Mouse (Mus musculus) frontal cortex, adult 2 months (tissue): ENCODE data around the gene Fam69a. TPM values are rescaled to one million over a fixed set of nuclear protein-coding genes. Genes with fewer than 3 reads are reported as not detected.
"Not testable (repeated sequence)": the region's sequence is repeated elsewhere in the genome, so short reads cannot be mapped to it uniquely, and the experiment has no call there.

ENCODE experiments used
- DNase-seq, 2 experiments: peaks; one replicate each; pipeline ENCODE4 v3.0.0; 2022; ENCODE audit warnings: low spot score in 1 of 2; ENCODE audit errors: extremely low spot score in 1 of 2
- polyA plus RNA-seq: library from polyadenylated mRNA; depleted of rRNA; stranded (reverse); fragments of >200 nt; gene quantifications from 2 replicates; pipeline ENCODE4 v1.2.3, GENCODE M21; 2012

Gene Fam69a
- polyA plus RNA-seq, 1 experiment = 17.9 TPM

- DNase-seq = no peak
These were observed 37.3 kb downstream of the Fam69a start for GRCm38 (mm10) chr5:107949607-107950006.

GRCm38 (mm10) chr5:107948899-107949298 is 38.0 kb downstream of the Fam69a start:
- DNase-seq = no peak

- no peak for DNase-seq
These were observed 39.3 kb downstream of the Fam69a start for GRCm38 (mm10) chr5:107947548-107947947.

GRCm38 (mm10) chr5:107946475-107946874 is 40.4 kb downstream of the Fam69a start:
- no peak for DNase-seq

GRCm38 (mm10) chr5:107943526-107943925 is 43.4 kb downstream of the Fam69a start:
- DNase-seq = no peak

GRCm38 (mm10) chr5:107942941-107943340 is 43.9 kb downstream of the Fam69a start:
- no peak for DNase-seq

GRCm38 (mm10) chr5:107941222-107941621 is 45.7 kb downstream of the Fam69a start:
- DNase-seq = no peak

GRCm38 (mm10) chr5:107939701-107940100 is 47.2 kb downstream of the Fam69a start:
- no peak for DNase-seq

GRCm38 (mm10) chr5:107938886-107939285 is 48.0 kb downstream of the Fam69a start:
- DNase-seq = no peak

GRCm38 (mm10) chr5:107938483-107938882 is 48.4 kb downstream of the Fam69a start:
- not testable (repeated sequence) for DNase-seq

- no peak for DNase-seq
These were observed 50.1 kb downstream of the Fam69a start for GRCm38 (mm10) chr5:107936625-107937389.

GRCm38 (mm10) chr5:107934770-107935543 is 51.9 kb downstream of the Fam69a start:
- DNase-seq = no peak

- no peak for DNase-seq
These were observed 53.5 kb downstream of the Fam69a start for GRCm38 (mm10) chr5:107933202-107933974.

GRCm38 (mm10) chr5:107932556-107932955 is 54.3 kb downstream of the Fam69a start:
- no peak for DNase-seq

- DNase-seq = no peak
These were observed 60.2 kb downstream of the Fam69a start for GRCm38 (mm10) chr5:107926550-107927249.

GRCm38 (mm10) chr5:107924564-107924963 is 62.3 kb downstream of the Fam69a start:
- no peak for DNase-seq

GRCm38 (mm10) chr5:107922836-107923235 is 64.0 kb downstream of the Fam69a start:
- no peak for DNase-seq

- peak; percentile 33 to 90 for DNase-seq
These were observed 65.3 kb downstream of the Fam69a start for GRCm38 (mm10) chr5:107921400-107922252.

- no peak for DNase-seq
These were observed 71.6 kb downstream of the Fam69a start for GRCm38 (mm10) chr5:107915280-107915679.
